Mouse (Mus musculus): ENCODE data around the gene Lexm. TPM values are rescaled to one million over a fixed set of nuclear protein-coding genes. Genes with fewer than 3 reads are reported as not detected.

Lexm gene
- not detected in 4 replicates for total RNA-seq (2023)

GRCm38 (mm10) chr4:106617056-106617455, at the start of gene Lexm:
Gene Lexm, minus strand, starts transcription at chr4:106617241.

GRCm38 (mm10) chr4:106650833-106651527, 33.9 kb upstream of the Lexm start, which contains the start of gene Pars2:
Gene Pars2, plus strand, starts transcription at chr4:106651069.

GRCm38 (mm10) chr4:106622030-106622493, 5.0 kb upstream of the Lexm start, which contains the start of gene Ttc22:
Gene Ttc22, plus strand, starts transcription at chr4:106622432.

GRCm38 (mm10) chr4:106560846-106561781, 55.9 kb downstream of the Lexm start, which contains the start of gene Dhcr24:
Gene Dhcr24, plus strand, starts transcription at chr4:106561038.

Other genes starting within 250 kb of the Lexm start
- not detected in 4 replicates for gene Pcsk9, start 152.9 kb downstream of the Lexm start, total RNA-seq (2023)
- gene Bsnd, start 125.0 kb downstream of the Lexm start, total RNA-seq (2023) = not detected in 4 replicates
- 3.4 to 4.4 TPM (median 4.0 TPM) in 4 replicates for gene Dhcr24, start 56.2 kb downstream of the Lexm start, total RNA-seq (2023)
- gene Ttc22, start 5.2 kb upstream of the Lexm start, total RNA-seq (2023) = not detected in 4 replicates
- gene Pars2, start 33.8 kb upstream of the Lexm start, total RNA-seq (2023) = 2.6 to 7.3 TPM (median 4.9 TPM) in 4 replicates
- gene Ttc4, start 61.7 kb upstream of the Lexm start, total RNA-seq (2023) = 31.2 to 35.9 TPM (median 33.1 TPM) in 4 replicates
- gene Mroh7, start 113.7 kb upstream of the Lexm start, total RNA-seq (2023) = not detected in 4 replicates
- not detected in 4 replicates for gene Fam151a, start 116.6 kb upstream of the Lexm start, total RNA-seq (2023)
- gene Acot11, start 187.8 kb upstream of the Lexm start, total RNA-seq (2023) = 3.0 to 4.6 TPM (median 4.0 TPM) in 4 replicates